Mouse (Mus musculus) cerebellum, postnatal 25 days (tissue): ENCODE data around the gene Nisch.

ENCODE experiments used
- DNase-seq, 2 experiments: peaks; one replicate each; pipeline ENCODE4 v3.0.0; 2021; ENCODE audit warnings: mixed read lengths in 2 of 2

The Nisch gene

GRCm38 (mm10) chr14:31160196-31161150 lies 56.3 kb downstream of the Nisch start:
- DNase-seq = no peak

GRCm38 (mm10) chr14:31145694-31146093 lies 71.1 kb downstream of the Nisch start:
- DNase-seq = no peak

GRCm38 (mm10) chr14:31141011-31141410 lies 75.7 kb downstream of the Nisch start:
- DNase-seq = no peak

DNA sequence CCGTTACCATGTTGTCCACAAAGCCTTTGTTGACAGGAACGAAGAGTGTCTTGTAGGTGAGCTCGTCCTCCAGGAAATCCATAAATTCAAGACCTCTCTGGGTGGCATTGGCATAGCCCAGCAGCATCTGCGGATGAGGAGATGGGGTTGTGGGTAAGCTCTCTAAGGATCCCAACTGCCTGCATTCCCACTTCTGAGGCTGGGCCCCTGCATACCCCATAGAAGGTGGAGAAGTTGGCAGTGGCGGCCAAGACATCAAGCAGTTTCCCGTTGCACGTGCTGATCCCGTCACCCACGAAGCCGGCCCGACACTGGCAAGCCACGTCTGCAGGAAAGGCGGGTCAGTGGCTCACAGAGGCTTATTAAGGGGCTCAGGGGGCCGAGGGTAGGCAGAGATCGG lies 76.6 kb downstream of the Nisch start:
- no peak for DNase-seq

DNA sequence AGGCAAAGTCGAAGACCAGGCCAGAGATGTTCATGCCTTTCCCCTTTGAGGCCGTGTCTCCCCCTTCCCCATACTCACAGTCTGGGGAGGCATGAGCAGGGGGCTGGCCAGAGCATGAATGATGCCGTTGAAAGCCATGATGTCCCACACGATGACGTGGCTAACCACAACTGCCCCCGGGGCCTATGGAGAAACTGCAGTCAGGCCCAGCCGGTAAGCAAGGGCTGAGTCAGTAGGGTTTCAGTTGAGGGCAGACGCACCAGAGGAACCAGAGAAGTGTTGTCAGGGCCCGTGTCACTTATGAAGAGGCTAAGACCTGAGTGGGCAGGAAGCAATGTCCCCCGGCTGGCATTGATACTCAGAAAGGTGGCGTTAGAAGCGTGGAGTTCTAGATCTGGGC lies 77.1 kb downstream of the Nisch start:
- DNase-seq = no peak

DNA sequence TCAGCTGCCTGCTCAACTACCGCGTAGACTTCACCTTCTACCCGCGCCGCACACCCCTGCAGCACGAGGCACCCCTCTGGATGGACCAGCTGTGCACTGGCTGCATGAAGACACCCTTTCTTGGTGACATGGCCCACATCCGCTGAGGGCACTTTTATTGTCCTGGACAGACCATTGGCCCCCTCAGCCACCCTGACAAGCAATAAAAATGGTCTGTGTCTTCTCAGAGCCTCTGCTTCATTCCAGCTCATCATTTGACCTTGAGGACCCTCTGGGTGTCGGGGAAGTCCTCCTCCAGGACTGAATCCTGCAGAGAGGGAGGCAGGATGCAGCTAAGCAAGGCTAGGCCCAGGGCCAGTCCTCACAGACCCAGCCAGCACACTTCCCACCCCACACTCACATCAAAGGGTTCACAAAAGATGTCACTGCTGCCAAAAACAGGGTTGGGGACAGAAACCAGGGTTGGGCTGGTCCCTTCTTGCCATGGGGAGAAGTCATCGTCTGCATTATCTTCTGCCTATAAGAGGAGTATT lies 77.8 kb downstream of the Nisch start:
- DNase-seq = no peak

GRCm38 (mm10) chr14:31138219-31138896 lies 78.4 kb downstream of the Nisch start:
- DNase-seq = peak; percentile 52

DNA sequence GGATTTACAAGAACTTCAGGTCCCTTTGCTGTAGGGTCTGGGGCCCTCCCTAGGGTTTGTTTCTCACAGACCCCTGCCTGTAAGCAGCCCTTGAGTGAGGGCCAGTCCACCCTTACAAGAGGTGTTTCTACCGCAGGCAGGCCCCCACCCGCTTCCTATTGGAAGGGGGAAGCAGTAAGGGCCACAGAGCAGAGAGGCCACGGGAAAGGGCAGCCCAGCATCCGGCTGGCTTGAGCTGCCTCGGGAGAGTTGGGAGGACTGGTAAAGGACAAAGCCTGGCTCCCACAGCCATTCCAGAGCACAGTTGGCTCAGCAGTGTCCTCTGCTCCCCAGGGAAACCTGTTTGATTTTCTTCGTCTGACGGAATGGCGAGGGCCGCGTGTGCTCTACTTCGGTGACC lies 79.0 kb downstream of the Nisch start:
- DNase-seq = no peak

DNA sequence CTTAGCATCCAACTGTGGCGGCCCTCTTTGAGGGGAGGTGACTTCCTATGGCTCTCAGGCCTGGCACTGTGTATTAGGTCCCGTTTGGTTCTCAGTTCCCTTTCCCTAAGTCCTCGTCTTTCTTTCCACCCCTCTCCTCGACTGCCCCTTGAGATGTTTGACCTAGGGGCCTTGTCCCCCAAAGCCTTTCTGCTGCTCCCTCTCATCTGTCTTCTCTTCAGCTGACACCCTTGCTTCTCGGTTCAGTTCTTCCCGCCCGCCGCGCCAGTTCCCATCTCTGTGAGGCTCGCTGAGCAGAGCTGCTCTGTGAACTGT lies 79.5 kb downstream of the Nisch start:
- DNase-seq = no peak

DNA sequence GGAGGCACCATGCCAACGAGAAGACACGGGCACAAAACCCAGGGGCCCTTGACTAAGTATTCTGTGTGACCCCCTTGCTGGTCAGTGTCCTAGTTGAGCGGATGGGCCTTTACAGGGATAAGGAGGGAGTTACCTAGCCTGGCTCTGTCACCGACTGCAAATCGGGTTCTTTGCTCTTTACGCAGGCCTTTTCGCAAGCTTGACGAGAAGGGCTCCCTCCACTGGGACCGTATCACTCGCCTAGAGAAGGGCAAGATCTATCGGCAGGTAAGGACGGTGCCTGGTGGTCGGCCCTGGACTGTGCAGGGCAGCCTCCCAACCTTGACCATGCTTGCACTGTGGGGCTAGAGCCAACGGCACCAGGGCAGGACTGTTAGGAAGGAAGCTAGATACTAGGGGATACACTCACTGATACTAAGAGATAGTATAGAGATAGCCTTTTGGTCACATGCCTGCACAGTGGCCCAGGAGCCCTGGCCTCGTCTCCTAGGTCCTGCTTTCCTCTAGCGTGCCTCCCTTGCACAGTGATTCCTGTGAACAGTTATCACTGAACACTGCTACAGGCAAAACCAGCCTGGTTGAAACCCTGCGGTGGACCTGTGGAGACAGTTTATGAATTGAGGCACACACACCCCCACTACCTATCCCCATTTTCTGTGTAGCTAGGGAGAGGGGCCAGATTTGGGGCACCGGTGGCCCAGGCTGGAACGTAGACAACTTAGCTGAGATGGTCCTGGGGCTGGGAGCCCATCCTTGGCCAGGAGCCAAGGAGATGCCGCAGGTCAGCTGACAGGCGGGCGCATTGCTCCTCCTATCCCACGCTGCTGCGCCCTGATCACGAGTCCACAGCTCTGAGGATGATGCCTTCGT lies 80.1 kb downstream of the Nisch start:
- no peak for DNase-seq

- no peak for DNase-seq
Observed at GRCm38 (mm10) chr14:31135495-31136410, 81.0 kb downstream of the Nisch start.

- no peak for DNase-seq
Observed at GRCm38 (mm10) chr14:31134015-31135000, 82.4 kb downstream of the Nisch start.

- peak in 1 of 2 experiments; percentile 2 for DNase-seq
Observed at GRCm38 (mm10) chr14:31133023-31133665, 83.6 kb downstream of the Nisch start.

GRCm38 (mm10) chr14:31132491-31132975 lies 84.2 kb downstream of the Nisch start:
- peak in 1 of 2 experiments; percentile 3 for DNase-seq

DNA sequence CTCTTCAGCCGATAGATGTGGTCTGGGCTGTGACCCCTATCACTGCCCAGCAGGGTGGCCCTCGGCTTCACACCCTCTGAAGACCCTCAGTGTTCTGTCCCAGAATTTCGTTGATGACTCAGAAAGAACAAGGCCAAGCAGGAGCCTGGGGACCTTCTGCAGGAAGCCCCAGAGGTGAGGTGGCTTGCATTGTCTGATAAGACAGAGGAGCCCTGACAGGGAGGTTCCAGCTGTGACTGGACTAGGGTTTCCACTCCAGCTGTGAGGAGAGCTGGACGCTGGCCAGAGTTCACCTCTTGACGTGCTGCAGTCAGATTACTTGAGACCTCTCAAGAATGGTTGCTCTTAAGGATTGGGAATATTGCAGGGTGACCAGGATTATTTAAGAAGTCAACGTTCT lies 84.7 kb downstream of the Nisch start:
- DNase-seq = peak in 1 of 2 experiments; percentile 31

- peak in 1 of 2 experiments; percentile 39 for DNase-seq
Observed at GRCm38 (mm10) chr14:31131272-31131821, 85.4 kb downstream of the Nisch start.

- DNase-seq = peak; percentile 66 to 83
Observed at GRCm38 (mm10) chr14:31130236-31131220, 86.2 kb downstream of the Nisch start, which contains the start of gene Nt5dc2. Gene Nt5dc2, plus strand, starts transcription at chr14:31131053.
